Mouse (Mus musculus) urinary bladder, postnatal 4 days (tissue): ENCODE data around the gene Snx30.

ENCODE experiments used
- DNase-seq, 2 experiments: peaks; one replicate each; pipeline ENCODE4 v3.0.0; 2021 to 2022; ENCODE audit warnings: low spot score in 2 of 2

Gene Snx30

GRCm38 (mm10) chr4:59794116-59794515 is 11.5 kb upstream of the Snx30 start:
- no peak for DNase-seq

GRCm38 (mm10) chr4:59795788-59796455 is 9.7 kb upstream of the Snx30 start:
- DNase-seq: no peak

GRCm38 (mm10) chr4:59800181-59800580 is 5.5 kb upstream of the Snx30 start:
- DNase-seq: no peak

- DNase-seq: no peak
Measured at GRCm38 (mm10) chr4:59801489-59801888, 4.2 kb upstream of the Snx30 start, which contains the start of gene Inip. Gene Inip, minus strand, starts transcription at chr4:59801589.

- no peak for DNase-seq
Measured at GRCm38 (mm10) chr4:59802107-59802506, 3.5 kb upstream of the Snx30 start.

GRCm38 (mm10) chr4:59802792-59803191 is 2.8 kb upstream of the Snx30 start:
- no peak for DNase-seq

- no peak for DNase-seq
Measured at GRCm38 (mm10) chr4:59803358-59803757, 2.3 kb upstream of the Snx30 start.

GRCm38 (mm10) chr4:59804754-59805153 is 886 bp upstream of the Snx30 start:
- no peak for DNase-seq

- DNase-seq: no peak
Measured at GRCm38 (mm10) chr4:59805968-59806878, 583 bp downstream of the Snx30 start.

GRCm38 (mm10) chr4:59806879-59807195 is 1.2 kb downstream of the Snx30 start:
- no peak for DNase-seq

- DNase-seq: no peak
Measured at GRCm38 (mm10) chr4:59807521-59807920, 1.9 kb downstream of the Snx30 start.

GRCm38 (mm10) chr4:59808396-59808795 is 2.8 kb downstream of the Snx30 start:
- DNase-seq: no peak

GRCm38 (mm10) chr4:59814094-59814493 is 8.5 kb downstream of the Snx30 start:
- DNase-seq: no peak

GRCm38 (mm10) chr4:59815121-59815810 is 9.6 kb downstream of the Snx30 start:
- no peak for DNase-seq

GRCm38 (mm10) chr4:59816016-59816415 is 10.4 kb downstream of the Snx30 start:
- DNase-seq: no peak

- DNase-seq: no peak
Measured at GRCm38 (mm10) chr4:59816477-59816876, 10.8 kb downstream of the Snx30 start.

- no peak for DNase-seq
Measured at GRCm38 (mm10) chr4:59817790-59818189, 12.2 kb downstream of the Snx30 start.

GRCm38 (mm10) chr4:59818498-59818897 is 12.9 kb downstream of the Snx30 start:
- no peak for DNase-seq

GRCm38 (mm10) chr4:59819054-59819472 is 13.4 kb downstream of the Snx30 start:
- DNase-seq: no peak

GRCm38 (mm10) chr4:59819477-59820022 is 13.9 kb downstream of the Snx30 start:
- no peak for DNase-seq

- no peak for DNase-seq
Measured at GRCm38 (mm10) chr4:59821516-59821915, 15.9 kb downstream of the Snx30 start.

- DNase-seq: no peak
Measured at GRCm38 (mm10) chr4:59822119-59822518, 16.5 kb downstream of the Snx30 start.
